Mouse (Mus musculus): ENCODE results near the gene Cyb5r3. TPM values are rescaled to one million over a fixed set of nuclear protein-coding genes. Genes with fewer than 3 reads are reported as not detected.
"Not testable (repeated sequence)": the region's sequence is repeated elsewhere in the genome, so short reads cannot be mapped to it uniquely, and the experiment has no call there.

Gene Cyb5r3
- polyA plus RNA-seq, 1 experiment from 2014 or later = 270 TPM

GRCm38 (mm10) chr15:83129530-83130231, 42.7 kb downstream of the Cyb5r3 start:
- H3K4me3 ChIP-seq = no peak overlapping the region
- no peaks in the 10 kb centered on the region for H3K9me3 ChIP-seq
- no peak overlapping the region for H3K27ac ChIP-seq
- 92% methylated on average over 7 of the region's 7 CpGs for WGBS
- no peaks in the 10 kb centered on the region for H3K27me3 ChIP-seq (ENCODE audit: insufficient read depth, poor library complexity, severe bottlenecking)
- peaks cover 97% of the 10 kb centered on the region for H3K36me3 ChIP-seq
- H3K4me1 ChIP-seq (replicated peaks) = 0 out of 2 replicates have a peak, but pooled peaks cover 5% of the 10 kb centered on the region
- no peak for DNase-seq (ENCODE audit: low spot score)

GRCm38 (mm10) chr15:83127037-83127436, 45.4 kb downstream of the Cyb5r3 start:
- WGBS = 73% methylated on average over 3 of the region's 3 CpGs
- DNase-seq (ENCODE audit: low spot score); H3K27ac ChIP-seq: not testable (repeated sequence)

GRCm38 (mm10) chr15:83126582-83126981, 45.8 kb downstream of the Cyb5r3 start:
- Histone ChIP-seq H3K4me1 (replicated peaks) (peaks cover 9% of the 10 kb centered on the region), H3K9me3 (no peaks in the 10 kb centered on the region), H3K36me3 (peaks cover 72% of the 10 kb centered on the region), H3K27me3 (ENCODE audit: insufficient read depth, poor library complexity, severe bottlenecking) (no peaks in the 10 kb centered on the region), H3K27ac (no peak overlapping the region), H3K4me3 (no peak overlapping the region)
- WGBS = 92% methylated on average over 9 of the region's 9 CpGs
- no peak for DNase-seq (ENCODE audit: low spot score)

More at GRCm38 (mm10) chr15:83127037-83127436, 45.4 kb downstream of the Cyb5r3 start:
- H3K4me3 ChIP-seq; H3K9me3 ChIP-seq; H3K4me1 ChIP-seq (replicated peaks); H3K27me3 ChIP-seq (ENCODE audit: insufficient read depth, poor library complexity, severe bottlenecking): not testable (repeated sequence)
- H3K36me3 ChIP-seq = peaks cover 77% of the 10 kb centered on the region

GRCm38 (mm10) chr15:83124625-83125024, 47.8 kb downstream of the Cyb5r3 start:
- no peak overlapping the region for H3K4me3 ChIP-seq
- peaks cover 61% of the 10 kb centered on the region for H3K36me3 ChIP-seq
- H3K4me1 ChIP-seq (replicated peaks) = peaks cover 16% of the 10 kb centered on the region
- DNase-seq (ENCODE audit: low spot score) = no peak
- H3K27me3 ChIP-seq (ENCODE audit: insufficient read depth, poor library complexity, severe bottlenecking) = no peaks in the 10 kb centered on the region
- no peaks in the 10 kb centered on the region for H3K9me3 ChIP-seq
- H3K27ac ChIP-seq = no peak overlapping the region
- 71% methylated on average over 5 of the region's 5 CpGs for WGBS

GRCm38 (mm10) chr15:83122566-83123145, 49.7 kb downstream of the Cyb5r3 start, which contains the start of gene Rrp7a:
Rrp7a (minus strand) TSS chr15:83122801.
- H3K36me3 ChIP-seq = peaks cover 61% of the 10 kb centered on the region
- peak within 1 kb of the TSS; percentile 89 for H3K27ac ChIP-seq
- peaks cover 13% of the 10 kb centered on the region for H3K4me1 ChIP-seq (replicated peaks)
- DNase-seq (ENCODE audit: low spot score) = peak; percentile 93
- H3K4me3 ChIP-seq = peak within 1 kb of the TSS; percentile 92
- WGBS = 12% methylated on average over 32 of the region's 32 CpGs
- no peaks in the 10 kb centered on the region for H3K27me3 ChIP-seq (ENCODE audit: insufficient read depth, poor library complexity, severe bottlenecking)
- no peaks in the 10 kb centered on the region for H3K9me3 ChIP-seq

- Histone ChIP-seq H3K27ac (peak overlapping the region; percentile 89), H3K9me3 (no peaks in the 10 kb centered on the region), H3K27me3 (ENCODE audit: insufficient read depth, poor library complexity, severe bottlenecking) (no peaks in the 10 kb centered on the region), H3K4me1 (replicated peaks) (peaks cover 12% of the 10 kb centered on the region), H3K4me3 (peak overlapping the region; percentile 92), H3K36me3 (peaks cover 61% of the 10 kb centered on the region)
- DNase-seq (ENCODE audit: low spot score) = peak; percentile 70
- WGBS = 5% methylated on average over 43 of the region's 43 CpGs
Observed at GRCm38 (mm10) chr15:83121709-83122565, 50.5 kb downstream of the Cyb5r3 start.

GRCm38 (mm10) chr15:83118360-83118759, 54.0 kb downstream of the Cyb5r3 start:
- H3K27me3 ChIP-seq (ENCODE audit: insufficient read depth, poor library complexity, severe bottlenecking) = no peaks in the 10 kb centered on the region
- no peaks in the 10 kb centered on the region for H3K9me3 ChIP-seq
- peaks cover 34% of the 10 kb centered on the region for H3K4me1 ChIP-seq (replicated peaks)
- no peak overlapping the region for H3K27ac ChIP-seq
- DNase-seq (ENCODE audit: low spot score) = no peak
- 87% methylated on average over 7 of the region's 7 CpGs for WGBS
- no peak overlapping the region for H3K4me3 ChIP-seq
- peaks cover 68% of the 10 kb centered on the region for H3K36me3 ChIP-seq

GRCm38 (mm10) chr15:83115071-83115470, 57.3 kb downstream of the Cyb5r3 start:
- Histone ChIP-seq H3K4me1 (replicated peaks) (peaks cover 37% of the 10 kb centered on the region), H3K27me3 (ENCODE audit: insufficient read depth, poor library complexity, severe bottlenecking) (no peaks in the 10 kb centered on the region), H3K4me3 (0 out of 2 replicates have a peak overlapping the region, but pooled peaks have one; percentile 1), H3K9me3 (no peaks in the 10 kb centered on the region), H3K27ac (peak overlapping the region; percentile 57), H3K36me3 (peaks cover 65% of the 10 kb centered on the region)
- DNase-seq (ENCODE audit: low spot score) = peak; percentile 54
- WGBS = 34% methylated on average over 6 of the region's 6 CpGs

- Histone ChIP-seq H3K4me3 (no peak overlapping the region), H3K9me3 (no peaks in the 10 kb centered on the region), H3K27me3 (ENCODE audit: insufficient read depth, poor library complexity, severe bottlenecking) (no peaks in the 10 kb centered on the region), H3K4me1 (replicated peaks) (peaks cover 37% of the 10 kb centered on the region), H3K27ac (peak overlapping the region; percentile 57; the same call in 1 of the 2 replicates), H3K36me3 (peaks cover 60% of the 10 kb centered on the region)
- no peak for DNase-seq (ENCODE audit: low spot score)
- WGBS = 70% methylated on average over 9 of the region's 9 CpGs
Observed at GRCm38 (mm10) chr15:83114106-83114505, 58.3 kb downstream of the Cyb5r3 start.

- WGBS = 18% methylated on average over 11 of the region's 11 CpGs
- Histone ChIP-seq H3K9me3 (no peaks in the 10 kb centered on the region), H3K4me3 (no peak overlapping the region), H3K27me3 (ENCODE audit: insufficient read depth, poor library complexity, severe bottlenecking) (no peaks in the 10 kb centered on the region), H3K36me3 (peaks cover 48% of the 10 kb centered on the region), H3K27ac (no peak overlapping the region; the same call in 1 of the 2 replicates), H3K4me1 (replicated peaks) (peaks cover 42% of the 10 kb centered on the region)
- DNase-seq (ENCODE audit: low spot score) = peak; percentile 65
Observed at GRCm38 (mm10) chr15:83112898-83113297, 59.5 kb downstream of the Cyb5r3 start.

GRCm38 (mm10) chr15:83111874-83112273, 60.5 kb downstream of the Cyb5r3 start:
- 86% methylated on average over 7 of the region's 7 CpGs for WGBS
- H3K36me3 ChIP-seq = peaks cover 38% of the 10 kb centered on the region
- H3K9me3 ChIP-seq = no peaks in the 10 kb centered on the region
- H3K27ac ChIP-seq = no peak overlapping the region
- no peak overlapping the region for H3K4me3 ChIP-seq
- H3K4me1 ChIP-seq (replicated peaks) = peaks cover 51% of the 10 kb centered on the region
- H3K27me3 ChIP-seq (ENCODE audit: insufficient read depth, poor library complexity, severe bottlenecking) = no peaks in the 10 kb centered on the region
- DNase-seq (ENCODE audit: low spot score) = no peak

GRCm38 (mm10) chr15:83111290-83111689, 61.1 kb downstream of the Cyb5r3 start:
- Histone ChIP-seq H3K27ac (0 out of 2 replicates have a peak overlapping the region, but pooled peaks have one; percentile 8), H3K4me3 (no peak overlapping the region), H3K4me1 (replicated peaks) (peaks cover 51% of the 10 kb centered on the region), H3K36me3 (peaks cover 32% of the 10 kb centered on the region), H3K9me3 (no peaks in the 10 kb centered on the region), H3K27me3 (ENCODE audit: insufficient read depth, poor library complexity, severe bottlenecking) (no peaks in the 10 kb centered on the region)
- WGBS = 62% methylated on average over 6 of the region's 6 CpGs
- no peak for DNase-seq (ENCODE audit: low spot score)
